Mouse (Mus musculus): ENCODE measurements at regions not wholly inside any gene's neighbourhood (a gene's known extent, or its start where the extent isn't known, plus 50 kb on each side); places are given as distances from the start of the nearest gene placed in this dataset.

DNA sequence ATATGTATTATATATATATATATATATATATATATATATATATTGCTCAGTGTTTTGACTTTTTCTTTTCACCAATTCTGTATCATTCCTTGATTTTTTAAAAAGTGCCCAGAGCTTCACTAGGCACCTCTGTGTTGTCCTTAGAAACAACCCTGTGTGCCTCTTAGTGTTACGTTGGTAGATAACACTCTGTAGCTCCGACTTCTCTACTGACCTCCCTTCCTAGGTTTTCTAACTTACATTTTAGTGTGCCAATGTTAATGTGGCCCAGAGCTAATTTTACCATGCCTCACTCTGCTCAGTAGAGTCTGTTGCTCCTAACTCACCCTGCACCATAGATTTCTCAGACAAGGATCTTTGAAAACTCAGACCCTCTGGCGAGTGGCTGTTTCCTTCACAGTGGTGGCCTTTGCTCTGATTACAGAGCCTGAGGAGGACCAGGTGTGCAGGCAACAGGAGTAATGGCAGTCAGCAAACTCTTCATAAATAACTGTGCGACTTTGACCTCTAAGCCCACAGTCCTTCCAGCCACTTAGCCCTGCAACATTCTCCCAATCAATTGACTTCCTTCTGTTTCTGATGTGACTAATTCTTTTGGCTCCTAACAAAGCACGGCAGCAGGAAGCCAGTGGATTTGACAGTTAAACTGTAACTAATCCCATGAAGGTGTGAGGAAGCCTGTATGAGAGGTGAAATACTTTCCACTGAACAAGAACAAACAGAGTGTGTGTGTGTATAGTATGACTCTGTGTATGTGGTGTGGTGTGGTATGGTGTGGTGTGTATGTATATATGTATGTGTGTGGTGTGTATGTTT lies 53.6 kb upstream of the Actr3 start:
- DNase-seq (ENCODE audit: low read depth) = no peak

GRCm38 (mm10) chr1:125491014-125491413 lies 55.5 kb upstream of the Actr3 start:
- DNase-seq (ENCODE audit: low read depth) = no peak

DNA sequence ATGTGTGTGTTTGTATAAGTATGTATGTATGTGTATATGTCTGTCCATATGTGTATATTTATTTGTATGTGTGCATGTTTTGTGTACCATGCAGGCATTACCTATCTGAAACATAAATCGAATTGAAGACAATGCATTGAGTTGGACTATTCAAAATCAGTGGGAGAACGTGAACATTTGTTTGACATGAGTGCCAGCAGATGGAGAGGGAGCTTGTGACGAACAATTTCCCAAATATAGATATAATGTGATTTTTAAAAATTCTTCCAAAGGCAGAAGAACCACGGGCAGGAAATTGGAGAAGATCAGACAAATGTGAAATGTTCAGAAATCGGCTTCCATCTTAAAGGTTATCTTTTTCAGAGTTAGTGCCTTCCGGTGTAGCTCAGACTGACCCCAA lies 59.1 kb upstream of the Actr3 start:
- DNase-seq (ENCODE audit: low read depth) = no peak

DNA sequence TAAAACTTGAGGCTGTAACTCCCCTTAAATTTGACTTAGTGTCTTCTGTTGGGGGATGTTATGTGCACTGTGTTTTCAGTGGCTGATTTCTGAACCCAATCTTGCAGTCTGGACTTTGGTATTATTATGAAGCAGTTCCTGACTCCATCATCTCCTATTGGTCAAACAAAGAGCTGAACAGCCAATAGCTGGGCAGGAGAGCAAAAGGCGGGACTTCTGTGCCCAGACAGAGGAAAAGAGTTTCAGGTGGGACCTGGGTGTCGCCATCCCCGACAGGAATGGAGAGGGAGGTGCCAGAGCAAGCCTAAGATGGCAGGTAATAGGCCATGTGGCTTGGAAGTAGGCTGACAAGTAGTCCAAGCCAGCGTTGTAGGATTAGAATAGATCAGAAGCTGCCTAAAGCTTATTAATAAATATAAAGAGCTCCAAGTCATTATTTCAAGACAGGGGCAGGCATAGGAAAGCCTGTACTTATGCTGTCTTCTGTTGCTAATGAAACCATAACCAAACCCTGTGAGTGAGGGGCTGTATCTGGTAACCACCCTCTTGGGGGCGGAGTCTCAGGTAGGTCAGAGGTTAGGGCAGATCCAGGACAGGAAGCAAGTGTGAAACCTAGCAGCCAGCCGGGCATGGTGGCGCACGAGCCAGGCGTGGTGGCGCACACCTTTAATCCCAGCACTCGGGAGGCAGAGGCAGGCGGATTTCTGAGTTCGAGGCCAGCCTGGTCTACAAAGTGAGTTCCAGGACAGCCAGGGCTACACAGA lies 60.0 kb upstream of the Actr3 start:
- DNase-seq (ENCODE audit: low read depth) = no peak

- no peak for DNase-seq (ENCODE audit: low read depth)
Observed at GRCm38 (mm10) chr1:125497006-125497405, 61.5 kb upstream of the Actr3 start.

DNA sequence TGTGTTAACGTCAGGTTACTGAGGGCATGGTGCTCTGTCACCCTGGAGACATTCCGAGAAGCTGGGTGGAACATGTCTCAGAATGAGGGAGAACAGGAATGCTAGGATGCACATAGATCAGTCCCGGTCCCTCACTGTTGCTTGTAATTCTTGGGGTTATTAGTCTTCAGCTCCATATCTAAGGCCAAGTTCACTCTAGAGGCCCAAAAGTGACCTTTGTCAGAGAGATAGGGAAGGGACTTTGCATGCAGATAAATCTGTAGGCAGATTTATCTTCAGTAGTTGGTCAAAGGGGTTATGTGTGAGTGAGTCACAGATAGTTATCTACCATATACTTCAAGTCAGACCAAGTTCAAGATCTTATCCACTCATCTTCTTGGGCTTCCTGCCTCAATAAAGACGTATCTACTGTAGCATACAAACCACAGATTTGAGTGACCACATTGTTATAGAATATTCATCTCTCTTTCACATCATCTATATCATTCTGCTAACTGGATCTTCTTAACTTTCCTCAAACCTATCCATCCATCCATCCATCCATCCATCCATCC lies 58.4 kb upstream of the Slc35f5 start:
- no peak for DNase-seq (ENCODE audit: low read depth)

GRCm38 (mm10) chr1:125503878-125504277 lies 56.5 kb upstream of the Slc35f5 start:
- DNase-seq (ENCODE audit: low read depth) = peak; percentile 39

GRCm38 (mm10) chr1:125507786-125508514 lies 52.4 kb upstream of the Slc35f5 start:
- DNase-seq (ENCODE audit: low read depth) = peak; percentile 80

DNA sequence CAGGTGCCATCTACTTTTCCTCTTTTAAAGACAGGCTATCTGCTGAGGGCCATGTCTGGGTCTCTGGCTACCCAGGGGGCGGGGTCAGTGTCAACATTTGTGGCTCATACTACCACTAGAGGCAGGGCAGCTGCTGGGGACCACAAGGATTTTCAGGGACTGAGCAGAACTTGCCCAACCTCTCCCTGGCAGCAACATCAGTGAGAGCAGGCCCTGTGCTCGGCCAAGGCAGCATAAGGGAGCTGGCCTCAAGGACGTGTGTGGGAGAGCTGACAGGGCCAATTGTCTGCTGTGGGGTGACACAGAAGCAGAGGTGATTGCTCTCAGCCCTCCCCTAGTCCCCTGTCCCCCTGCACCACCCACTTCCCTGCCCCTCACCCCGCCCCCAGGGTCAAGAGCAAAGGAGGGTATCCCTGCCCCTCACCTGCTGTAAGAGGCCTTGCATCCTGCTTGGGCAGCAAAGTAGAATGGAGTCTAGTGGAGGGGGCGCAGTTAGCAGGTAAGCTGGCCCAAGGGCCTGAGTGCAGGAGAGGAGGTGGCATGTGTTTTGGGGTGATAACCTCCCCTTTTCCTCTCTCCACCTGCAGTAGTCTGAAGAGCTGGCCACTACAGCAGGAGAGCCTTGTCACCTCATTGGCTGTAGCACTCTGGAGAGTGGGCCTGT lies 51.7 kb upstream of the Slc35f5 start:
- peak; percentile 62 for DNase-seq (ENCODE audit: low read depth)

All from fibroblast of lung, adult 2 months (primary cell).